Mouse (Mus musculus) adrenal gland, postnatal 10 days (tissue): ENCODE data around the gene Ctsz. TPM values are rescaled to one million over a fixed set of nuclear protein-coding genes. Genes with fewer than 3 reads are reported as not detected.
A peak's percentile ranks its signal among the peaks of the same experiment; 100 is the strongest.

Experiments used
- DNase-seq: peaks from one replicate; pipeline ENCODE4 v3.0.0; 2021; ENCODE audit warnings: mixed read lengths
- total RNA-seq, 2 experiments: library from RNA; stranded (reverse); gene quantifications; 2 replicates each; pipeline ENCODE4 v1.2.3; 2021

The Ctsz gene
- total RNA-seq, 2 experiments from 2014 or later, result 114 to 138 TPM

GRCm38 (mm10) chr2:174441898-174442297 lies 3.1 kb upstream of the Ctsz start:
- DNase-seq, result no peak

DNA sequence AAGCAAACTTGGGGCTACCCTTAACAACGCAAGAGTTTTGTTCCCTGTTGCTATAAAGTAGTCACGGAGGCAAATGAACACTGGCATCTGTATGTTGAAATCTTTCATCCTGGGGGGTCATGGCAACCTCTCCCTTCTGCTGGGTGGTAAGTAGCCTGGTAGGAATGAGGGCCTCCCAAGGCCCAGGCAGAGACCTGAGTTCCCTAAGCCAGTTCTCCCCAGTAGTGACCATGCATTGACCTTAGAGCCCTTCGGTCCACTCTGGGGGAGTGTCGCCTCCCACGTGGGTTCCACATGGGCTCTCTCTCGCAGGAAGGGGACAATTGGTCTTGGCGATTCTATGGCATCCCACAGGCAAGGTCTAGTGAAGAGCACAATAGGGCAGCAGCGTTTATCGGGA lies 1.1 kb upstream of the Ctsz start:
- DNase-seq, result no peak

DNA sequence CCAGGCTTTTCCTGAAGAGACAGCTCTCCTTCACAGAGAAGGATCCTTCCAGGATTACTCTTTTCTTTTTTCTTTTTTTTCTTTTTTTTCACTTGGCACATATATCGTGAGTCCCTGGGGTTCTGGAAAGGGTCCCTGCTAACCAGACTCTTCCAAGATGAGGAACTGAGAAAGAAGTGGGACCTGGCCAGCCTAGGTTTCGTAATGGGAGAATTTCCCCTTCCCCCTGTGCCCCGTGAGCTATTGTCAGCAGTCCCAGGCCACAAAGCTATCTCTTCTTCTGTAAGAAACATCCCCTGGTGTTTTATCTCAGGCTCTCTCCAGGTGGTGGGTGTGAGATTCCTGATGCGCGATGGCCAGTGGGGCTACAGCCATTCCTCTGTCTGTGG lies 605 bp upstream of the Ctsz start:
- DNase-seq, result no peak

GRCm38 (mm10) chr2:174438181-174438580 lies 658 bp downstream of the Ctsz start:
- DNase-seq, result no peak

GRCm38 (mm10) chr2:174437697-174437982 lies 1.2 kb downstream of the Ctsz start:
- peak; percentile 40 for DNase-seq

GRCm38 (mm10) chr2:174436916-174437696 lies 1.7 kb downstream of the Ctsz start:
- no peak for DNase-seq

DNA sequence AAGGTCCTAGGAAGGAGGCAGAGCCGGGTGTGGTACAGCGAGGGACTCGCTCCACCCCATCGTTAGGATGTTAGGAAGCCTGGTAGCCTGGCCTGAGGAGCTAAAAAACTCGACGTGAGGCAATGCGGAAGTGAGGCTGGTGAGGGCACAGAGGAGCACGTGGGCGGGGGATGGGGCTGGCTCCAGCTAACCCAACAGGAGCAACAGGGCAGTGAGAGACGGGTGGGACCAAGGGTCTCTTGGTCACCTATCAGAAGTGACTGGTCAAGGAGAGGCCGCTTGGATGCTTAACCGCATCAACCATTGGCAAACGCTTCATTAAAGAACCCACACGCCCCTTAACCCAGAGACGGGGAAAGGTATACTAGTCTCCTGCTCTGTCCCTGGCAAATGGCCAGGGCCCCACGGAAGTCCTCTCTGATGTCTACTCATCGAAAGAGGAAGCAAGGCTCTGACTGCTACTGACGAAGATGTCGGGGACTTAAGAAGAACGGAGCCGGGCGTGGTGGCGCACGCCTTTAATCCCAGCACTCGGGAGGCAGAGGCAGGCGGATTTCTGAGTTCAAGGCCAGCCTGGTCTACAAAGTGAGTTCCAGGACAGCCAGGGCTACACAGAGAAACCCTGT lies 2.6 kb downstream of the Ctsz start:
- no peak for DNase-seq

DNA sequence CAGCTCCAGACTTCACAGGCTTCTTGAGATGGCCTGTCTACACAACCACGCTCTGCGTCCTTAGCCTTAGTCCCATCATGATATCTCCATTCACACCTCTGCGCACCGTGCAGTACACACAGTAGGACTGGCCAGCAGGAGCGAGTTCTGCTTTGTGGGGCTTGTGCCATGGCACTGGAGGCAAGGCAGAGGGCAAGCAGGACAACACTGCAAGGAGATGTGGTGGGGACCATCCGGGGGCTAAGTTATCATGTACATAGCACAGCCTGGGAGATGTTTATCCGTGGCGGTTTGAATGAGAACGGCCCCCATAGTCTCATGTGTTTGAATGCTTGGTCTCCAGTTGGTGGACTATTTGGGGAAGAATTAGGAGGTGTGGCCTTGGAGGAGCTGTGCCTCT lies 3.9 kb downstream of the Ctsz start:
- no peak for DNase-seq

- no peak for DNase-seq
These were observed 9.7 kb downstream of the Ctsz start for GRCm38 (mm10) chr2:174428996-174429591.

GRCm38 (mm10) chr2:174428076-174428835 lies 10.6 kb downstream of the Ctsz start:
- no peak for DNase-seq

DNA sequence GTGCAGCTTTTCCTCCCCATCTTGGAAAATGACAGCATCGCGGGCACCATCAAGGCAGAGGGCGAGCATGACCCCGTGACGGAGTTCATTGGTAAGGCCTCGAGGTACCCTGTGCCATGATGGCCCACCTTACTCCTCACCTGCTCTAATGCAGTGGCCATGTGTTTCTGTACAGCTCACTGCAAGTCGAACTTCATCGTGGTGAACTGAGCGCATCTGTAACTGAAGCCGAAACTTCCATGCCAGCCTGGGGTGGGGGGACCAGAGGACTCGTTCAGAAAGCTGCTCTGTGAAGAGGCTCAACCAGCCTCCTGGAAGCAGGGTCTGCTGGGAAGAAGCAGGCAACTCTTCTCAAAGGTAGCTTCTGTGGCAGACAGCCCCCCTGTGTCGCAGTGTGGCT lies 12.0 kb downstream of the Ctsz start:
- no peak for DNase-seq

GRCm38 (mm10) chr2:174424301-174425085 lies 14.3 kb downstream of the Ctsz start:
- DNase-seq, result no peak

- no peak for DNase-seq
These were observed 17.7 kb downstream of the Ctsz start for GRCm38 (mm10) chr2:174421107-174421506.

DNA sequence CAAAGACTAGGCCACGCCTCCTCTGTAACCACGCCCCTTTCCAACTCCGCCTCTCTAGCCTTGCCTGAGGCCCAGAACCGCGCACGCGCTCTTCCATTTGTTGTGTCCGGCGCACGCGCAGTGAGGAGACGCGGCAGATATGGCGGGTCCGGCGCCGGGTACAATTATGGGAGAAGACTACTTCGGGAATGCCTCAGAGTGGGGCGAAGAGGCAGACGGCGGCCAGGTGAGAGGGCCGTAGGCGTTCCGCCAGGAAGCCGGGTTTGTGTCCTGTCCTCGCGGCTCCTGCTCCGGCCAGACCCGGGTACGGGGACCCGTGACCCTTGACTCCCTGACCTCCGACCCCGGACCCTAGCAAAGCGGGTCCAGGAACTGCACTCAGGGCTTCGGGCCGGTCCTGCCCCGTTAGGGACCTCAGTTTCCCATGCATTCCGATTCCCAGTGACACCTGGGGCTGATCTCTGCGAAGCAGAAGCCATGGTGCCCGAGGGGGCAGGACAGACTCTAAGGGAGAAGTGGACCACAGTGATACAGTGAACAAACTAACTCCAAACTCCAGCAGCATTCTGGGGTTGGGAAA lies 23.0 kb downstream of the Ctsz start, which contains the start of gene Nelfcd:
Gene Nelfcd, plus strand, starts transcription at position 74 of the 580 bp plus-strand sequence.
- peak; percentile 96 for DNase-seq

DNA sequence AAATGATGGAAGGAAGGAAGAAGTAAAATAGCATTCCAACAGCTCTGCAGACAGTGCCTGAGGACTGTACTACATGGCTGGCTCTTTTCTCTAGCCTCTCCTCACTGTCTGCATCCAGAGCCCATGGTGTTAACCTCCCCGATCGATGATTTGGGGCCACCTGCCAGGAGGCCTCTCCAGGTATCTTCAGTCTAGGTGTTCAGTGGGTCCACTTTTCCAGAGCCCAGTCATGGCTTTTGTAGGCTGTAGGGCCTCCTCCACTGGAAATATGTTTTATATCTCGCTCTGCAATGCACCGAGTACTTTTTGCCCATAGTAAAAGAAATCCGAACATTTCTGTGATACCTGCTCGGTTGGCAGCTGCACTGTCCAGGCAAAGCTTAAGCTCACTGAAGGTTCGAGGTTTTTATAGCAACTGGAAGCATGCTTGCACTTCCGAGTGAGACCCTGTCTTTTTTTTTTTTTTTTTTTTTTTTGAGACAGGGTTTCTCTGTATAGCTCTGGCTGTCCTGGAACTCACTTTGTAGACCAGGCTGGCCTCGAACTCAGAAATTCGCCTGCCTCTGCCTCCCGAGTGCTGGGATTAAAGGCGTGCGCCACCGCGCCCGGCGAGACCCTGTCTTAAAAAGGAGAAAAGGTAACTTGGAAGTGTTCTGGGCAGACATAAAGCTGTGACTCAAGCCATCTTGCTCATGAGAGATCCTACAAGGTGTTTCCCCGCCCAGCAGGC lies 23.7 kb downstream of the Ctsz start:
- DNase-seq, result no peak

DNA sequence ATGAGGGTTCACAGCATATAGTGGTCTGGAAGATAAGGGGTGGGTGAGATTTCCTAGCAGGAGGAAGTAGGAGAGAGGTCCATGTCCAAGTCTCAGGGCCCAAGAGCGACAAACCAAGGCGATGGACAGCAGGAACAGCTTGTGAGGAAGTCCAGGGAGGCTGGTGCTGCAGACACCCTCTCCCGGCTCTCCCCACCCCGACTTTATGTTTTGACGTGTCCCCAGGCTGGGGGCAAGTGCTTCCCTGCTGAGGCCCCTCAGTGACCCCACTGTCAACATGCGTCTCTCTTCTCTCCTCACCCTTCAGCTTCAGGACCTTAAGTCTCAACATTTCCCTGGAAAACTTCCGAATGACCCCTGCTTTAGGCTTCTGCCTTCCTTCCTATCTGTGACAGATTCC lies 25.7 kb downstream of the Ctsz start:
- no peak for DNase-seq

DNA sequence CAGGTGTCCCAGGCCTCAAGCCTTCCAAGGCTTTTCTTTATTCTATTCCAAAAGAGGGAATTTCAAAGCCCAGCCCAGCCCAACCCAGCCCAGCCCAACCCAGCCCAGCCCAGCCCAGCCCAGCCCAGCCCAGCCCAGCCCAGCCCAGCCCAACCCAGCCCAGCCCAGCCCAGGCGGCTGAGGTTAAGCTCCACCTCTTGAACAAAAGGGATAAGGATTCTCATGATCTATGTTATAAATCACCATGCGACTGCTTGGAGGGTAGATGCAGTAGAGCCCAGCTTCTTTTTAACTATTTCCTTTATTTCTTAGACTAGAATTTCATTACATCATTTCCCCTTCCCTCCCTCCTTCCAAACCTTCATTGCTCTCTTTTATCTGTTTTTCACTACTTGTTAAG lies 28.6 kb downstream of the Ctsz start:
- DNase-seq, result no peak

- DNase-seq, result no peak
These were observed 38.4 kb downstream of the Ctsz start for GRCm38 (mm10) chr2:174400396-174400795.

DNA sequence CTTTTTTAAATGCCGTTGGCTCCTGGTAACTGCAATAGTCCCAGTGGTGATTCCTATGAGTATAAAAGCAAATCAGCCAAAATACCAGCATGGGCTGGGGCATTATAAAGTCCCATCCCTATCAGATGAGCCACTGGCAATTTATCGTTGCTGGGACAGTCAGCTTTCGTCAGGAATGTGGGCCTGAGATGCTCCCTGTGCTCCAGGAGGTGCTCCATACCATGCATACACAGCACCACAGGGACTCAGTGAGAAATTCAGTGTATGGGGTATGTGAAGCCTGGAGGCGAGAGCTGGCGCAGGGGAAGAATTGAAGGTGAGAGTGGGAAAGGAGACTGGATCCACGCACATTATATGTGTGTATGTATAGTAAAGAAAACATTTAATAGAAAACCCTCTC lies 41.0 kb downstream of the Ctsz start:
- DNase-seq, result no peak

GRCm38 (mm10) chr2:174397065-174397464 lies 41.8 kb downstream of the Ctsz start:
- DNase-seq, result no peak

GRCm38 (mm10) chr2:174396643-174397042 lies 42.2 kb downstream of the Ctsz start:
- no peak for DNase-seq
